Mouse (Mus musculus): ENCODE results near the gene Clptm1l. TPM values are rescaled to one million over a fixed set of nuclear protein-coding genes. Genes with fewer than 3 reads are reported as not detected.

Gene Clptm1l
- total RNA-seq, 2 experiments from 2014 or later, result 32.8 to 39.4 TPM

DNA sequence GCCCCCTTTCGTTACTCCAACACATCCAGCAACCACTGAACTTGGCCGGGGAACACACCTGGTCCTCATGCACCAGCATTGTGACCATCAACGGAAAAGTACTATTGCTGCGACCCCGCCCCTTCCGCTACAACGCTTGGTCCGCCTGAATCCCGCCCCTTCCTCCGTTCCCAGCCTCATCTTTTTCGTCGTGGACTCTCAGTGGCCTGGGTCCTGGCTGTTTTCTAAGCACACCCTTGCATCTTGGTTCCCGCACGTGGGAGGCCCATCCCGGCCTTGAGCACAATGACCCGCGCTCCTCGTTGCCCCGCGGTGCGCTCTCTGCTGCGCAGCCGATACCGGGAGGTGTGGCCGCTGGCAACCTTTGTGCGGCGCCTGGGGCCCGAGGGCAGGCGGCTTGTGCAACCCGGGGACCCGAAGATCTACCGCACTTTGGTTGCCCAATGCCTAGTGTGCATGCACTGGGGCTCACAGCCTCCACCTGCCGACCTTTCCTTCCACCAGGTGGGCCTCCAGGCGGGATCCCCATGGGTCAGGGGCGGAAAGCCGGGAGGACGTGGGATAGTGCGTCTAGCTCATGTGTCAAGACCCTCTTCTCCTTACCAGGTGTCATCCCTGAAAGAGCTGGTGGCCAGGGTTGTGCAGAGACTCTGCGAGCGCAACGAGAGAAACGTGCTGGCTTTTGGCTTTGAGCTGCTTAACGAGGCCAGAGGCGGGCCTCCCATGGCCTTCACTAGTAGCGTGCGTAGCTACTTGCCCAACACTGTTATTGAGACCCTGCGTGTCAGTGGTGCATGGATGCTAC, 23.1 kb downstream of the Clptm1l start, which contains the start of gene Tert:
Tert (plus strand) TSS at position 167 of the 805 bp plus-strand sequence.
- intact Hi-C loops (cut with DNase I), result no loop called here
- H3K27ac ChIP-seq, result 0 out of 2 replicates have a peak within 1 kb of the TSS, but pooled peaks have one; percentile 20

DNA sequence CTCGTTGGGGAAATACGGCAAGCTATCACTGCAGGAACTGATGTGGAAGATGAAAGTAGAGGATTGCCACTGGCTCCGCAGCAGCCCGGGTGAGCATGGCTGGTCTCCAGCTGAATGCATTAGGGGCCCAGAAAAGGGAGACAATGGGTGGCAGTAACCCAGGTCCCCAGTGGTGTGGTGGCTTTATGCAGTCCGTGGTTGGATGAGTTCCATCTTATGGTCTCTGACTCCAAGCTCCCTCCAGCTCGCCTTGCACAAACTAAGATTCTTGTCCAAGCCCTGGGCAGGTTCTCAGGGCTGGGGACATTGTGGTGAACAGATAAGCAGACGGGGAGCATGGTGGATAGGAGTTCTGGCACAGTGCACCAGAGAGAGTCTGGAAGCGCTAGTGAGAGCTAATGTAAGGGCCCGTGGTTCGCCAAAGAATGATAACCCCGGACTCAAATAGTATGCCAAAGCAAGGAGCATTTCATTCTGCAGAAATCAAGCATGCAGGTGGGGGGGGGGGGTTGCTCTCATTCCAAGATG, 24.8 kb downstream of the Clptm1l start:
- intact Hi-C loops (cut with DNase I), result no loop called here
- H3K27ac ChIP-seq, result no peak overlapping the region
- DNase-seq, result no peak
- no peak for TF ChIP-seq CTCF (IDR thresholded peaks at IDR 0.05)
- no peak overlapping the region for H3K4me3 ChIP-seq

More for the DNA sequence above, 23.1 kb downstream of the Clptm1l start, which contains the start of gene Tert:
- H3K4me3 ChIP-seq, result peak within 1 kb of the TSS; percentile 71
- TF ChIP-seq CTCF (IDR thresholded peaks at IDR 0.05), result peak; percentile 41; the same call in 1 of the 2 replicates
- DNase-seq, result peak; percentile 30

DNA sequence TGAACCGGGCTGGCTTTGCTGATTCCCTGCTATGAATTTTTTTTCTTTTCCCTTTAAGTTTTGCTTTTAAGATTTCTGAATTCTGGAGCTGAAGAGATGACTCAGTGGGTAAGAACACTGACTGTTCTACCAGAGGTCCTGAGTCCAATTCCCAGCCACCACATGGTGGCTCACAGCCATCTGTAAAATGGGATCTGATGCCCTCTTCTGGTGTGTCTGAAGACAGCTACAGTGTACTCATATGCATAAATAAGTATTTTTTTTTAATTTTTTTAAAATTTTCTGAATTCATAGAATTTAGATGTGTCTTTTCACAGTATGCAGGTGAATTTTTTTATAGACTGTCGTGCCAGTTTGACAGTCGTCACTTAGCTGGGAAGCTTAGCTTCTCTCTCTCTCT, 28.0 kb downstream of the Clptm1l start:
- Histone ChIP-seq H3K4me3 (no peak overlapping the region), H3K27ac (no peak overlapping the region)
- DNase-seq, result no peak
- intact Hi-C loops (cut with DNase I), result no loop called here
- no peak for TF ChIP-seq CTCF (IDR thresholded peaks at IDR 0.05)

DNA sequence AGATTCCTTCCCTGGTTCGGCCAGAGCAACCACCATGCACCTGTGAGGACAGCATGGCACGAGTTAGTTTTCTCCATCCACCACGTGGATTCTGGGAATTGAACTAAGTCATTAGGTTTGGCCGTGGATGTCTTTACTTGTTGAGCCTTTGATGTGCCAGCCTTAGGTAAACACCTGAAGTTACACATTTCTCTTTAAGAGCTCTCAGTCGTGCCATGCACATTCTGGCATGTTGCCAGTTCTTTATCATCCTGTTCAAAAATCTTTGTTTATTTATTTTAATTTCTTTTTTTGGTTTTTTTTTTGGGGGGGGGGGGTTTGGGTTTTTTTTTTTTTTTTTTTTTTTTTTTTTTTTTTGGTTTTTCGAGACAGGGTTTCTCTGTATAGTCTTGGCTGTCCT, 34.0 kb downstream of the Clptm1l start:
- Histone ChIP-seq H3K4me3 (no peak overlapping the region), H3K27ac (no peak overlapping the region)
- intact Hi-C loops (cut with DNase I), result no loop called here
- DNase-seq, result no peak
- no peak for TF ChIP-seq CTCF (IDR thresholded peaks at IDR 0.05)

DNA sequence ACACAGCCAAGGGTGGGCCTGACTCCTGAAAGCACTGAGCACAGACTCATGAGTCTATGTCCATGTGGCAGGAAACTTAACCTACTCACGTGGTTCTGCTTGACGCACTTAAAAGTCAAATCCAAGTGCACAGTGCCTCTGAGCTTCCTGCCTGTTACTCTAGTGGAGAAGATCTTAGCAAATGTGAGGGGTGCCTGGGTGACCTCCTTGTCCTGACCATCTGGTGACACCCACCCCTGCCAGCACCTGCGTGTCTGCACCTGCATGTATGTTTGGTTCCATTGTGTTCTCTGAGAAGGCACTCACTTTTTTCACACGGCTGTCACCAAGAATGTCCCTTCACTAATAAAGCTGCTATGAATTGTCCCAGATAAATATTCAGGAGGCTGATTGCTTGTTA, 37.5 kb downstream of the Clptm1l start:
- intact Hi-C loops (cut with DNase I), result no loop called here
- Histone ChIP-seq H3K4me3 (no peak overlapping the region), H3K27ac (no peak overlapping the region)
- no peak for TF ChIP-seq CTCF (IDR thresholded peaks at IDR 0.05)
- no peak for DNase-seq

DNA sequence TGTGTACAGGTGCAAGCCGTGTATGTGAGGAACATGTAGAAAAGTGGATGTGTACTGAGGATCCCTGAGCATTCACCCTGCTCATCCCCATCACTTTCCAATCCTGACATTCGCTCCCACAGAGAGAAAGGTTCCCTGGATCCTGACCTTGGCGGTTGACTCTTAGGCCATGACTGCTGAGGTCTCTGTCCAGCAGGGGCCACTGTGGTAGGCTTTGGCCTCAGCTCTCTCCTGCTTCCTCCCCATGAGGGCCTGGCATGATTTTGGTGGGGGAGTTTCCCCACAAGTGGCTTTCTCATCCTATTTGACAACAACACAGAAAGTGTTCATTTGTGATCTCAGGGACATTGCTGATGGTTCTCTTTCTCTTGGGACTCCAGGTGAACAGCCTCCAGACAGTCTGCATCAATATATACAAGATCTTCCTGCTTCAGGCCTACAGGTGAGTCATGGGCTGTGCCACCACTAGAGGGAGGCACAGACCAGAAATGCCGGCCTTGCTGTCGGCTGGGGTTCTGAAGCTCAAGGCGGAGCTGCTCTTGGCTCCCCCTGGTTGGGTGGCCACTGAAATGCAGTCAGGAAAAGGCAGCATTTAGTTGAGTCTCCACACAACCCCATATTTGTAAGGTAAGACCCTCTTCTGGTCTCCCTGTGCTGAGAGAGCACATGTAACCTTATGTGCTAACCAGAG, 42.7 kb downstream of the Clptm1l start:
- intact Hi-C loops (cut with DNase I), result loop anchor here (2.0 kb wide), 1 partner anchor 46 kb away; no protein-coding TSS in a partner anchor
- no peak for DNase-seq
- H3K27ac ChIP-seq, result no peak overlapping the region
- no peak overlapping the region for H3K4me3 ChIP-seq
- peak; percentile 60 for TF ChIP-seq CTCF (IDR thresholded peaks at IDR 0.05)

DNA sequence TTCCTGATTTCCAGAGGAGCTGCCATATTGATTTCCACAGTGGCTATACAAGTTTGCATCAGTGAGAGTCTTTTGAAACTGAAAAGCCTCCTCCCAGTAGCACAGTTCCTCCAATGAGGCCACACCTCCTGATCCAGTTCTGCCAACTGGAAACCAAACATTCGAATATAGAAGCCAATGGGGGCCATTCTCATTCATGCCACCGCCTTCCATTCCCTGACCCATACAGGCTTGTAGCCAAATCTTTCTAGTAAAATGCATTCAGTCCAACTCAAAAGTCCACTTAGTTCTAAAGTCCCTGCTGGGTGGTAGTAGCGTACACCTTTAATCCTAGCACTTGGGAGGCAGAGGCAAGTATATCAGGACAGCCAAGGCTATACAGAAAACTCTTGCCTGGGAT, 49.5 kb downstream of the Clptm1l start:
- intact Hi-C loops (cut with DNase I), result no loop called here
- no peak for DNase-seq
- no peak overlapping the region for H3K27ac ChIP-seq
- no peak for TF ChIP-seq CTCF (IDR thresholded peaks at IDR 0.05)
- H3K4me3 ChIP-seq, result no peak overlapping the region

DNA sequence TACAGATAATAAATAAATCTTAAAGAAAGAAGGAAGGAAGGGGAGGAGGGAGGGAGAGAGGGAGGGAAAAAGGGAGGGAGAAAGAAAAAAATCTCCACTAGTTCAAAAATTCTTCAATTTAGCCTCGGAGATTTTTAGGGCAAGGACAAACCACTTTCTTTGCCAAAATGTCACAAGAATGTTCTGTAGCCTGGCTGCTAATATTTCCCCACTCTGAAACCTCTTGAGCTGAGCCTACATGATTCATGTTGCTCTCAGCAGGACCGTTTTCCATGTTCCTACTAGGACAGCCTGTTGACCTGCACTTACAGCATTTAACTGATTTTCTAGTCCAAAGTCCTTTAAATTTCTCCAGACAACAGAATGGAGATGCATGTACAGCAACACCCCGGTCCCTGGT, 51.2 kb downstream of the Clptm1l start:
- TF ChIP-seq CTCF (IDR thresholded peaks at IDR 0.05), result no peak
- Histone ChIP-seq H3K27ac (no peak overlapping the region), H3K4me3 (no peak overlapping the region)
- intact Hi-C loops (cut with DNase I), result no loop called here
- DNase-seq, result no peak

DNA sequence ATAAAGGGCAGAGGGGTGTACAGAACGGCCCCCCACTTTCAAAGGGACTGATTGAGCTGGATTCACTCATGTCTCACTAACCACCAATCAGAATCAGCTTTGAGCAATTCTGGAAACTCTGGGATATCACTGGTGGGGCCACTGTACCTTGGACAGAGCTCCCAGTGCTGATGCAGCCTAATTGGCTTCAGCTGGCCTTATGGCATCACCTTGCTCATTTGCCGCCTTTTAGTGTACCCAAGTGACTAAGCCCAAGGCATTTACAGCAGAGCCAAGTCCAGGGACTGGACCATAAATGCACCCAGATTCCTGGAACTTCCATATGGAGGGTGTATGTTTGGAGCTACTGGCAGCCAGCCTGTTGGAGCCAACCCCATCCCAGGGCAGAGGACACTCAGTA, 55.1 kb downstream of the Clptm1l start:
- intact Hi-C loops (cut with DNase I), result no loop called here
- TF ChIP-seq CTCF (IDR thresholded peaks at IDR 0.05), result no peak

DNA sequence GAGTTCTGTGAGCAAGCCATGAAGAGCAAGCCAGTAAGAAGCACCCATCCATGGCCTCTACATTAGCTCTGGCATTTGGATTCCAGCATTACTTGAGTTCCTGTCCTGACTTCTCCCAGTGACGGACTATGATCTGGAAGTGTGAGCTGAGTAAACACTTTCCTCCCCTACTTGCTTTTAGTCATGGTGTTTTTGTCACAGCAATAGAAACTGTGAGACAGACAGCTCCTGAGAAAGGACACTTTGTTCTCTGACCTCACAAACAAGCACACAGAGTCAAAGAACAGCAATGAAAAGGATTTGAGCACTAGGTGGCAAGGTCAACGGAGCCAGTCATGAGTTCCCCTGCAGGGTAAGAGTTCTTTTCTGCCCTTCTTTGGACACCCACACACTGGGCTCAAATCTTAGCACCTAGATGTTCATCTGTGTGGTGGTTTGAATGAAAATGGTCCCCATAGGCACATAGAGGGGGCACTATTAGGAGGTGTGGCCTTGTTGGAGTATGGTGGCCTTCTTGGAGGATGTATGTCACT, 56.4 kb downstream of the Clptm1l start:
- TF ChIP-seq CTCF (IDR thresholded peaks at IDR 0.05), result no peak
- DNase-seq, result no peak
- Histone ChIP-seq H3K4me3 (no peak overlapping the region), H3K27ac (no peak overlapping the region)
- intact Hi-C loops (cut with DNase I), result no loop called here

More for the DNA sequence above, 55.1 kb downstream of the Clptm1l start:
- no peak for DNase-seq
- H3K4me3 ChIP-seq, result no peak overlapping the region
- no peak overlapping the region for H3K27ac ChIP-seq

Other genes with a start within 250 kb of the Clptm1l start
- gene Lpcat1, start 136.8 kb upstream of the Clptm1l start, total RNA-seq (2021), result 1 to 10 TPM; 3.5 to 3.6 TPM
- not detected for gene Slc6a3, start 67.3 kb upstream of the Clptm1l start, total RNA-seq (2021)
- gene Tert, start 22.9 kb downstream of the Clptm1l start, total RNA-seq (2021), result under 1 TPM in 1 of 2 experiments, not detected in 1; 0.14 TPM
- gene Slc6a18, start 74.0 kb downstream of the Clptm1l start, total RNA-seq (2021), result not detected
- not detected for gene Slc6a19, start 100.9 kb downstream of the Clptm1l start, total RNA-seq (2021)
- 1 to 10 TPM; 4.1 to 4.9 TPM for gene Slc12a7, start 129.1 kb downstream of the Clptm1l start, total RNA-seq (2021)
- gene Nkd2, start 243.6 kb downstream of the Clptm1l start, total RNA-seq (2021), result 1 to 10 TPM; 1.0 to 1.1 TPM